Mouse (Mus musculus) liver, embryonic 14.5 days (tissue): Measurements from ENCODE around the gene Cda.

Source experiments
- CTCF ChIP-seq: IDR thresholded peaks from 2 replicates; pipeline ENCODE4 v1.5.1; 2016; ENCODE audit warnings: antibody characterized with exemption, low read depth, control low read depth
- EP300 ChIP-seq: IDR thresholded peaks from 2 replicates; pipeline ENCODE4 v1.6.1; 2016; ENCODE audit warnings: antibody characterized with exemption, low read depth

- TF ChIP-seq CTCF (no peak), EP300 (no peak)
Measured at GRCm38 (mm10) chr4:138288691-138289090, 79.1 kb downstream of the Cda start.
